Mouse (Mus musculus): Measurements from ENCODE around the gene Lrrc4b. TPM values are rescaled to one million over a fixed set of nuclear protein-coding genes. Genes with fewer than 3 reads are reported as not detected.

Lrrc4b gene
- total and polyA plus RNA-seq, 2 experiments from 2014 or later: 22.2 to 391 TPM

GRCm38 (mm10) chr7:44491391-44491790 is 62.6 kb downstream of the Lrrc4b start:
- peaks cover 45% of the 10 kb centered on the region for H3K36me3 ChIP-seq (ENCODE audit: insufficient read depth)
- TF ChIP-seq CTCF (IDR thresholded peaks at IDR 0.05; ENCODE audit: low read depth): no peak
- H3K4me2 ChIP-seq (ENCODE audit: low read depth): no peak overlapping the region
- H3K4me3 ChIP-seq (ENCODE audit: low read depth, low read length): no peak overlapping the region
- no peak overlapping the region for H3K27ac ChIP-seq (ENCODE audit: low read depth, low read length)
- H3K9me3 ChIP-seq (ENCODE audit: low read length): no peaks in the 10 kb centered on the region
- ATAC-seq (no peak), DNase-seq (no peak)
- H3K9ac ChIP-seq: no peak overlapping the region
- WGBS: 90% methylated on average over 5 of the region's 5 CpGs
- no peaks in the 10 kb centered on the region for H3K27me3 ChIP-seq (ENCODE audit: insufficient read depth, low read length)
- H3K4me1 ChIP-seq (ENCODE audit: insufficient read depth): peaks cover 12% of the 10 kb centered on the region

GRCm38 (mm10) chr7:44492166-44492826 is 63.5 kb downstream of the Lrrc4b start:
- TF ChIP-seq CTCF (IDR thresholded peaks at IDR 0.05; ENCODE audit: low read depth): no peak
- no peak for DNase-seq

GRCm38 (mm10) chr7:44494681-44495080 is 65.9 kb downstream of the Lrrc4b start:
- Histone ChIP-seq H3K9ac (0 out of 2 replicates have a peak overlapping the region, but pooled peaks have one; percentile 98), H3K4me3 (ENCODE audit: low read depth, low read length) (no peak overlapping the region), H3K27me3 (ENCODE audit: insufficient read depth, low read length) (no peaks in the 10 kb centered on the region), H3K4me1 (ENCODE audit: insufficient read depth) (peaks cover 17% of the 10 kb centered on the region), H3K36me3 (ENCODE audit: insufficient read depth) (peaks cover 36% of the 10 kb centered on the region), H3K27ac (ENCODE audit: low read depth, low read length) (no peak overlapping the region), H3K9me3 (ENCODE audit: low read length) (no peaks in the 10 kb centered on the region), H3K4me2 (ENCODE audit: low read depth) (no peak overlapping the region)
- no peak for TF ChIP-seq CTCF (IDR thresholded peaks at IDR 0.05; ENCODE audit: low read depth)
- DNase-seq (no peak), ATAC-seq (no peak)
- WGBS: 93% methylated on average over 12 of the region's 12 CpGs

More at GRCm38 (mm10) chr7:44492166-44492826, 63.5 kb downstream of the Lrrc4b start:
- Histone ChIP-seq H3K36me3 (ENCODE audit: insufficient read depth) (peaks cover 45% of the 10 kb centered on the region), H3K9ac (no peak overlapping the region), H3K4me1 (ENCODE audit: insufficient read depth) (peaks cover 13% of the 10 kb centered on the region), H3K27me3 (ENCODE audit: insufficient read depth, low read length) (no peaks in the 10 kb centered on the region), H3K4me2 (ENCODE audit: low read depth) (no peak overlapping the region), H3K4me3 (ENCODE audit: low read depth, low read length) (no peak overlapping the region), H3K27ac (ENCODE audit: low read depth, low read length) (no peak overlapping the region), H3K9me3 (ENCODE audit: low read length) (no peaks in the 10 kb centered on the region)
- WGBS: 94% methylated on average over 21 of the region's 21 CpGs
- ATAC-seq: no peak

GRCm38 (mm10) chr7:44495086-44495485 is 66.3 kb downstream of the Lrrc4b start:
- ATAC-seq: no peak
- Histone ChIP-seq H3K9me3 (ENCODE audit: low read length) (no peaks in the 10 kb centered on the region), H3K4me1 (ENCODE audit: insufficient read depth) (peaks cover 17% of the 10 kb centered on the region), H3K4me2 (ENCODE audit: low read depth) (peak overlapping the region; percentile 70), H3K27ac (ENCODE audit: low read depth, low read length) (no peak overlapping the region), H3K9ac (peak overlapping the region; percentile 98), H3K27me3 (ENCODE audit: insufficient read depth, low read length) (no peaks in the 10 kb centered on the region), H3K36me3 (ENCODE audit: insufficient read depth) (peaks cover 32% of the 10 kb centered on the region), H3K4me3 (ENCODE audit: low read depth, low read length) (peak overlapping the region; percentile 88)
- WGBS: 67% methylated on average over 7 of the region's 7 CpGs
- TF ChIP-seq CTCF (IDR thresholded peaks at IDR 0.05; ENCODE audit: low read depth): no peak
- no peak for DNase-seq

DNA sequence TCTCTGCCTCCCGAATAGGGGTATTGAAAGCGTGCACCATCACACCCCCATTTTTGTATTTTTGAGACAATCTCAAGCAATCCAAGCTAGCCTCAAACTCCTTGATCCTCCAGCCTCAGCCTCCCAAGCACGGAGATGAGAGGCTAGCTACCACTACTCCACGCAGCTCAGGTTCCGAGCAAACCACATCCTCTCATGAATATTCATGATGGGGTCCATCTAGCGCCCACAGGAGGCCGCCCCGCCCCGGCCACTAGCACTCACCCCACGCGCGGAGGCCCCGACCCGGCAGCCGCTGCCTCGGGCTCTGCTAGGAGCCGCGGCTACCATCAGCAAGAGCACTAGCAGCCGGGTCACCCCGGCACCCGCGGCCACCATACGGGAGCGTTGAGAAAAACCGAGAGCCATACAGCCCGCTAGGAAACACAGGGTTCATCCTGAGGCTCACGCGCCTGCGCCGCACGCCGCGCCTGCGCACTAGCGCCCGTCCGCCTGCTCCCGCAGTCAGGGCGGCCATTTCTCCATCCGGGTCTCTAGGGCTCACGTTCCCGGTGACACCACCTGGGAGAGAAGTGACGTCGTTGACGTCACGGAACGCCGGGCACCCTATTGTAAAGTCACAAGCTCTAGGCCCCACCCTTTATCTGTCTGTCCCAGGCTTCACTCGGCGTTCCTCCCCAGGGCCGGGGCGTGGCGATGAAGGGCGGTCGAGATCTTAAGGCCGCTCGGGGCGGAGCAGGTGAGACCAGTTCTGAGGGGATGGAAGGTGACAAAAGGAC is 67.4 kb downstream of the Lrrc4b start, which contains the start of the genes Emc10 and Fam71e1:
Emc10 (minus strand) TSS at position 538 of the 779 bp plus-strand sequence.
Fam71e1 (plus strand) TSS at position 590 of the 779 bp plus-strand sequence.
- Histone ChIP-seq H3K4me3 (ENCODE audit: low read depth, low read length) (peak within 1 kb of the TSS; percentile 88), H3K27ac (ENCODE audit: low read depth, low read length) (peak within 1 kb of the TSS; percentile 99), H3K4me2 (ENCODE audit: low read depth) (peak within 1 kb of the TSS; percentile 70), H3K4me1 (ENCODE audit: insufficient read depth) (peaks cover 17% of the 10 kb centered on the region), H3K36me3 (ENCODE audit: insufficient read depth) (peaks cover 22% of the 10 kb centered on the region), H3K9me3 (ENCODE audit: low read length) (no peaks in the 10 kb centered on the region), H3K9ac (peak within 1 kb of the TSS; percentile 98), H3K27me3 (ENCODE audit: insufficient read depth, low read length) (no peaks in the 10 kb centered on the region)
- under 1% methylated on average over 58 of the region's 58 CpGs for WGBS
- ATAC-seq (peak; percentile 97), DNase-seq (peak; percentile 100)
- peak; percentile 36; the same call in 1 of the 2 replicates for TF ChIP-seq CTCF (IDR thresholded peaks at IDR 0.05; ENCODE audit: low read depth)

GRCm38 (mm10) chr7:44496771-44497109 is 67.9 kb downstream of the Lrrc4b start:
- no peak for DNase-seq
- peak; percentile 30 for TF ChIP-seq CTCF (IDR thresholded peaks at IDR 0.05; ENCODE audit: low read depth)
- peaks cover 16% of the 10 kb centered on the region for H3K36me3 ChIP-seq (ENCODE audit: insufficient read depth)

More at GRCm38 (mm10) chr7:44496771-44497109, 67.9 kb downstream of the Lrrc4b start:
- H3K4me1 ChIP-seq (ENCODE audit: insufficient read depth): peaks cover 17% of the 10 kb centered on the region
- H3K27me3 ChIP-seq (ENCODE audit: insufficient read depth, low read length): no peaks in the 10 kb centered on the region
- peak overlapping the region; percentile 88 for H3K4me3 ChIP-seq (ENCODE audit: low read depth, low read length)
- WGBS: under 1% methylated on average over 26 of the region's 26 CpGs
- H3K9me3 ChIP-seq (ENCODE audit: low read length): no peaks in the 10 kb centered on the region
- ATAC-seq: no peak
- H3K4me2 ChIP-seq (ENCODE audit: low read depth): peak overlapping the region; percentile 70
- H3K27ac ChIP-seq (ENCODE audit: low read depth, low read length): peak overlapping the region; percentile 99
- H3K9ac ChIP-seq: peak overlapping the region; percentile 98
